Mouse (Mus musculus) megakaryocyte, adult 5-6 weeks (primary cell): ENCODE results near the gene Izumo2. TPM values are rescaled to one million over a fixed set of nuclear protein-coding genes. Genes with fewer than 3 reads are reported as not detected.
"Not testable (repeated sequence)": the region's sequence is repeated elsewhere in the genome, so short reads cannot be mapped to it uniquely, and the experiment has no call there.

Experiments used
- ATAC-seq: 2 replicates; pipeline ENCODE4 v1.8.0; 2016; ENCODE audit warnings: mild to moderate bottlenecking, inconsistent platforms; ENCODE audit not compliant: poor library complexity, severe bottlenecking
- total RNA-seq, 2 experiments: library from RNA; stranded (forward) in 1 of 2; stranded (reverse) in 1 of 2; fragments of 153-499, 151-499 nt in 1 of 2; fragments of 221-1000, 200-1000 nt in 1 of 2; gene quantifications; 2 replicates each; pipeline versions ENCODE4 v1.2.3 to v1.2.4; 2015 to 2017

Gene Izumo2
- total RNA-seq, 2 experiments from 2014 or later: not detected

DNA sequence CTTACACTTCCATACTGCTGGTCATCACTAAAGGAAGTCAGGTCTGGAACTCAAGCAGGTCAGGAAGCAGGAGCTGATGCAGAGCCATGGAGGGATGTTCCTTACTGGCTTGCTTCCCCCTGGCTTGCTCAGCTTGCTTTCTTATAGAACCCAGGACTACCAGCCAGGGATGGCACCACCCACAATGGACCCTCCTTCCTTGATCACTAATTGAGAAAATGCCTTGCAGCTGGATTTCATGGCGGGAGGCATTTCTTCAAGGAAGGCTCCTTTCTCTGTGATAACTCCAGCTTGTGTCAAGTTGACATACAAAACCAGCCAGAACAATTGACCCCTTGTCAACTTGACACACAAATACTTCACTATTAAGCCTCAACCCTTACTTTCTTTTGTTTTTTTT, 42.4 kb downstream of the Izumo2 start, which contains the start of gene Zfp473:
Gene Zfp473, minus strand, starts transcription at position 101 of the 400 bp plus-strand sequence.
- ATAC-seq: not testable (repeated sequence)

DNA sequence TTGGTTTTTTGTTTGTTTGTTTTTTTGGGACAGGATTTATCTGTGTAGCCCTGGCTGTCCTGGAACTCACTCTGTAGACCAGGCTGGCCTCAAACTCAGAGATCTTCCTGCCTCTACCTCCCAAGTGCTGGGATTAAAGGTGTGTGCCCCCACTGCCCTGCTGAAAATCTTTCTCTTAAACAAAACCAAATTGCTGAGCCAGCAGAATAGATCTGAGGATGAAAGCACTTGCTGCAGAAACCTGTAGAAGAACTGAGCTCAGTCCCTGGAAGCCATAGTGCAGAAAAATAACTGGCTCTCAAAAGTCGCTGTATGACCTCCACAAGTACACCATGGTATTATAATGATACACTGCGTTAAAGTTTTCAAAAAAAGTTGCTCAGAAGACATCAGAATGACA, 48.6 kb downstream of the Izumo2 start:
- ATAC-seq: no peak

DNA sequence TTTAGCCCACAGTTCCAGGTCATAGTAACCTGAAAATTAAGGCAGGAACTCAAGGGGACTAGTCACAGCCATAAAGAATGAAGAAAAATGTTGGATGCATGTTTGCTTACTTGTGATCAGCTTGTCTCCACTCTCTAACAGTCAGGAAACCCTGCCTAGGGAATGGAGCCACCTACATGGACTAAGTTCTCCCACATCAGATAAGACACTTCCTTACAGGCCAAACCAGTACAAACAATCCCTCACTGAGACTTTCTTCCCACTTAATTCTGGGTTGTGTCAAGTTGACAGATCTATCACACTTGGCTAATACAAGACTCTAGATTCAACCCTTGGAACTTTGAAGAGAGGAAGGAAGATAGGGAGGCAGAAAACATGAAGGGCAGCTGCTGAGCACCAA, 51.8 kb downstream of the Izumo2 start:
- ATAC-seq: no peak

DNA sequence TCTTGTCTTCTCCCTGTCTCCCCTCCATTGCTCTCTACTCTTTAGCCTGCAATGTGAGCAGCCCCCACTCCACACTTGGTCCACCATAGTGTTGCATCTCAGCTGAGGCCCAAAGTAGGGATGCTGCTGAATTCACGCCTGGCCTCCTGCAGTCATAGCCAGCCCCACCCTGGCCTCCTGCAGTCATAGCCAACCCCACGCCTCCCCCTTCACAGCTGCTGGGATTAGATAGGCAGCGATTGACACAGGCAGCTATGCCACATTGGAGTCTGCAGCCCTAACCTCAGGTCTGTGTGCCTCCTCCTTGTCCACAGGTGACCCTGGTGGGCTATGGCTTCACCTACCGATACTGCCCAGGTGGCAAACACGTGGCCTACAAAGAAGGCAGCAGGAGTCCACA, 59.6 kb downstream of the Izumo2 start:
- ATAC-seq: no peak

Other genes with a start within 250 kb of the Izumo2 start
- gene Aspdh, start 243.4 kb upstream of the Izumo2 start, total RNA-seq (2015): not detected in 2 replicates
- gene Aspdh, start 243.4 kb upstream of the Izumo2 start, total RNA-seq (2017): not detected in 2 replicates
- 18.2 and 20.3 TPM in 2 replicates for gene Josd2, start 240.8 kb upstream of the Izumo2 start, total RNA-seq (2015)
- 12.5 and 14.0 TPM in 2 replicates for gene Josd2, start 240.8 kb upstream of the Izumo2 start, total RNA-seq (2017)
- gene Emc10, start 212.2 kb upstream of the Izumo2 start, total RNA-seq (2015): 42.4 and 47.4 TPM in 2 replicates
- gene Emc10, start 212.2 kb upstream of the Izumo2 start, total RNA-seq (2017): 23.1 and 27.4 TPM in 2 replicates
- 1.7 and 2.0 TPM in 2 replicates for gene Fam71e1, start 212.2 kb upstream of the Izumo2 start, total RNA-seq (2015)
- 0.12 TPM in 1 of 2 replicates, not detected in the other for gene Fam71e1, start 212.2 kb upstream of the Izumo2 start, total RNA-seq (2017)
- gene Mybpc2, start 184.1 kb upstream of the Izumo2 start, total RNA-seq (2015): not detected in 2 replicates
- gene Mybpc2, start 184.1 kb upstream of the Izumo2 start, total RNA-seq (2017): not detected in 2 replicates
- 3.2 and 3.8 TPM in 2 replicates for gene Spib, start 176.7 kb upstream of the Izumo2 start, total RNA-seq (2015)
- gene Spib, start 176.7 kb upstream of the Izumo2 start, total RNA-seq (2017): 4.1 and 6.4 TPM in 2 replicates
- gene Pold1, start 159.9 kb upstream of the Izumo2 start, total RNA-seq (2015): 36.1 and 44.3 TPM in 2 replicates
- gene Pold1, start 159.9 kb upstream of the Izumo2 start, total RNA-seq (2017): 39.4 and 48.4 TPM in 2 replicates
- gene Nr1h2, start 154.8 kb upstream of the Izumo2 start, total RNA-seq (2015): 47.4 and 51.5 TPM in 2 replicates
- 50.7 and 70.7 TPM in 2 replicates for gene Nr1h2, start 154.8 kb upstream of the Izumo2 start, total RNA-seq (2017)
- 473 and 485 TPM in 2 replicates for gene Napsa, start 136.4 kb upstream of the Izumo2 start, total RNA-seq (2015)
- gene Napsa, start 136.4 kb upstream of the Izumo2 start, total RNA-seq (2017): 207 and 235 TPM in 2 replicates
- 0.41 and 0.67 TPM in 2 replicates for gene Kcnc3, start 118.1 kb upstream of the Izumo2 start, total RNA-seq (2015)
- gene Kcnc3, start 118.1 kb upstream of the Izumo2 start, total RNA-seq (2017): not detected in 2 replicates
- not detected in 2 replicates for gene Myh14, start 37.9 kb upstream of the Izumo2 start, total RNA-seq (2015)
- not detected in 2 replicates for gene Myh14, start 37.9 kb upstream of the Izumo2 start, total RNA-seq (2017)
- gene Vrk3, start 39.7 kb downstream of the Izumo2 start, total RNA-seq (2015): 48.8 and 53.1 TPM in 2 replicates
- 51.5 and 52.3 TPM in 2 replicates for gene Vrk3, start 39.7 kb downstream of the Izumo2 start, total RNA-seq (2017)
- 1.4 and 1.5 TPM in 2 replicates for gene Zfp473, start 42.3 kb downstream of the Izumo2 start, total RNA-seq (2015)
- gene Zfp473, start 42.3 kb downstream of the Izumo2 start, total RNA-seq (2017): 1.8 and 2.3 TPM in 2 replicates
- gene Nup62, start 107.3 kb downstream of the Izumo2 start, total RNA-seq (2015): 25.3 and 28.5 TPM in 2 replicates
- gene Nup62, start 107.3 kb downstream of the Izumo2 start, total RNA-seq (2017): 55.7 and 65.8 TPM in 2 replicates
- 0.38 and 1.9 TPM in 2 replicates for gene Il4i1, start 107.6 kb downstream of the Izumo2 start, total RNA-seq (2015)
- 1.5 TPM in 1 of 2 replicates, not detected in the other for gene Il4i1, start 107.6 kb downstream of the Izumo2 start, total RNA-seq (2017)
- 2.1 and 2.6 TPM in 2 replicates for gene Atf5, start 107.9 kb downstream of the Izumo2 start, total RNA-seq (2015)
- gene Atf5, start 107.9 kb downstream of the Izumo2 start, total RNA-seq (2017): 1.9 and 5.3 TPM in 2 replicates
- gene Akt1s1, start 140.2 kb downstream of the Izumo2 start, total RNA-seq (2015): 4.7 and 6.5 TPM in 2 replicates
- gene Akt1s1, start 140.2 kb downstream of the Izumo2 start, total RNA-seq (2017): 8.0 and 9.6 TPM in 2 replicates
- 12.5 and 17.6 TPM in 2 replicates for gene Tbc1d17, start 140.3 kb downstream of the Izumo2 start, total RNA-seq (2015)
- 13.0 and 14.8 TPM in 2 replicates for gene Tbc1d17, start 140.3 kb downstream of the Izumo2 start, total RNA-seq (2017)
- gene Pnkp, start 148.4 kb downstream of the Izumo2 start, total RNA-seq (2015): 75.1 and 89.7 TPM in 2 replicates
- 109 and 129 TPM in 2 replicates for gene Pnkp, start 148.4 kb downstream of the Izumo2 start, total RNA-seq (2017)
- gene Ptov1, start 161.0 kb downstream of the Izumo2 start, total RNA-seq (2015): 21.3 and 29.0 TPM in 2 replicates
- 5.9 and 8.7 TPM in 2 replicates for gene Ptov1, start 161.0 kb downstream of the Izumo2 start, total RNA-seq (2017)
- 19.4 and 23.7 TPM in 2 replicates for gene Med25, start 184.0 kb downstream of the Izumo2 start, total RNA-seq (2015)
- 8.6 and 9.0 TPM in 2 replicates for gene Med25, start 184.0 kb downstream of the Izumo2 start, total RNA-seq (2017)
- gene Fuz, start 187.3 kb downstream of the Izumo2 start, total RNA-seq (2015): 4.6 and 4.7 TPM in 2 replicates
- gene Fuz, start 187.3 kb downstream of the Izumo2 start, total RNA-seq (2017): 11.1 and 11.3 TPM in 2 replicates
- 33.2 and 36.1 TPM in 2 replicates for gene Ap2a1, start 220.8 kb downstream of the Izumo2 start, total RNA-seq (2015)
- 20.2 and 33.6 TPM in 2 replicates for gene Ap2a1, start 220.8 kb downstream of the Izumo2 start, total RNA-seq (2017)
- gene Tsks, start 234.5 kb downstream of the Izumo2 start, total RNA-seq (2015): not detected in 2 replicates
- not detected in 2 replicates for gene Tsks, start 234.5 kb downstream of the Izumo2 start, total RNA-seq (2017)